In genomic region chr11:54806891-54807290, GRCm38 (mm10) we compare ENCODE assay signal across 21 mouse cellular contexts. TPM values are rescaled to one million over a fixed set of nuclear protein-coding genes. Genes with fewer than 3 reads are reported as not detected.
DNase-seq lines count a peak whose midpoint lies in the region; ATAC-seq lines count a peak whose summit lies in the region.
"Had no signal": no experiment of that assay in that cellular context is flagged by ENCODE, and none has a peak within 500 bp of the region (broad histone marks: within the 10 kb centered on the region; RNA-seq: fewer than 3 reads in every experiment).

No protein-coding gene starts in this region.

- H3K4me1 ChIP-seq in megakaryocyte, embryonic 14.5 days = peaks cover 54% of the 10 kb centered on the region
- H3K4me1 ChIP-seq: embryonic facial prominence, embryonic 13.5 days had no signal

- ATAC-seq in megakaryocyte, adult 5-6 weeks (ENCODE audit: poor library complexity, severe bottlenecking) = no peak
- ATAC-seq: forebrain, embryonic 16.5 days; hindbrain, embryonic 16.5 days had no signal

- H3K27ac ChIP-seq in macrophage = peak overlapping the region; percentile 89
- H3K27ac ChIP-seq: embryonic facial prominence, embryonic 13.5 days; forebrain, embryonic 12.5 days; hindbrain, embryonic 12.5 days had no signal

- DNase-seq in ES-CJ7 (ENCODE audit: low read depth, low spot score) = peak; percentile 51
- DNase-seq in R1 (ENCODE audit: low read depth, low spot score) = peak; percentile 81
- DNase-seq in layer of hippocampus, postnatal 36 days = no peak
- DNase-seq in left cerebral cortex, adult 11 months (ENCODE audit: low spot score) = no peak
- DNase-seq: adrenal gland, postnatal 14 days; cerebellum, adult 11 months; cerebellum, adult 8-10 months; cerebellum, postnatal 14 days; gastrocnemius, adult 2 months; gastrocnemius, postnatal 25 days; heart, postnatal 10 days; heart, postnatal 4 days; kidney, adult 18-20 months had no signal

- no peaks in the 10 kb centered on the region for H3K79me2 ChIP-seq in macrophage (ENCODE audit: inconsistent target)

- H3K27me3 ChIP-seq in megakaryocyte, embryonic 14.5 days (replicated peaks) = peaks cover 10% of the 10 kb centered on the region
- H3K27me3 ChIP-seq: embryonic facial prominence, embryonic 13.5 days; forebrain, embryonic 12.5 days; hindbrain, embryonic 12.5 days had no signal

- H3K9me3 ChIP-seq in megakaryocyte, embryonic 14.5 days = no peaks in the 10 kb centered on the region
- H3K9me3 ChIP-seq: embryonic facial prominence, embryonic 13.5 days; forebrain, embryonic 12.5 days; hindbrain, embryonic 12.5 days had no signal

- no peaks in the 10 kb centered on the region for H3K36me3 ChIP-seq in megakaryocyte, embryonic 14.5 days (replicated peaks; ENCODE audit: low read length)
- H3K36me3 ChIP-seq in macrophage (ENCODE audit: inconsistent target) = no peaks in the 10 kb centered on the region
- H3K36me3 ChIP-seq: embryonic facial prominence, embryonic 13.5 days; forebrain, embryonic 12.5 days; hindbrain, embryonic 12.5 days had no signal

- WGBS in macrophage (ENCODE audit: missing documents) = 95% methylated on average over 13 of the region's 28 CpGs

- H3K4me3 ChIP-seq in megakaryocyte, embryonic 14.5 days (replicated peaks) = peak overlapping the region; percentile 59
- no peak overlapping the region for H3K4me3 ChIP-seq in macrophage (ENCODE audit: inconsistent target)
- H3K4me3 ChIP-seq: embryonic facial prominence, embryonic 13.5 days; forebrain, embryonic 12.5 days; gastrocnemius, adult 2 months; hindbrain, embryonic 12.5 days had no signal

RNA-seq across cellular contexts. Expression of gene Cdc42se2, which starts 19.4 kb away (rescaled TPM):
- polyA plus RNA-seq in megakaryocyte, embryonic 14.5 days (2012; ENCODE audit: insufficient read depth, low replicate concordance) = 3.3 TPM in 1 of 2 replicates, not detected in the other
- 70.3 and 73.9 TPM in 2 replicates for total RNA-seq in megakaryocyte, adult 5-6 weeks (2015)
- 92.6 and 94.5 TPM in 2 replicates for total RNA-seq in megakaryocyte, adult 5-6 weeks (2017)
- total RNA-seq in macrophage (2018; cell fraction: chromatin; rRNA removed) = 100 to 1,000 TPM in 4 of 26 experiments, 10 to 100 TPM in 22; 50.1 to 117 (median 79.7) TPM
- total RNA-seq in macrophage (2018; cell fraction: cytosol; rRNA removed) = 100 to 1,000 TPM; 114 to 154 (median 137) TPM
- 100 to 1,000 TPM in 19 of 26 experiments, 10 to 100 TPM in 7; 83.4 to 166 (median 117) TPM for total RNA-seq in macrophage (2018; cell fraction: nucleus; rRNA removed)
- 72.7 to 141 TPM (median 127 TPM) in 3 replicates for polyA plus RNA-seq in macrophage (2018)
- 100 to 1,000 TPM; 141 to 144 TPM for total RNA-seq in layer of hippocampus, postnatal 36 days (2021)

RNA-seq across cellular contexts. Expression of gene Lyrm7, which starts 53.8 kb away (rescaled TPM):
- polyA plus RNA-seq in megakaryocyte, embryonic 14.5 days (2012; ENCODE audit: insufficient read depth, low replicate concordance) = 0.13 and 0.70 TPM in 2 replicates
- total RNA-seq in megakaryocyte, adult 5-6 weeks (2015) = 0.85 and 6.1 TPM in 2 replicates
- 5.3 and 14.8 TPM in 2 replicates for total RNA-seq in megakaryocyte, adult 5-6 weeks (2017)
- total RNA-seq in macrophage (2018; cell fraction: chromatin; rRNA removed) = 1 to 10 TPM in 17 of 26 experiments, under 1 TPM in 4, not detected in 5; 0.52 to 7.9 (median 2.6) TPM
- 1 to 10 TPM in 8 of 26 experiments, under 1 TPM in 18; 0.29 to 2.3 (median 0.84) TPM for total RNA-seq in macrophage (2018; cell fraction: cytosol; rRNA removed)
- 1 to 10 TPM in 14 of 26 experiments, under 1 TPM in 7, not detected in 5; 0.36 to 8.8 (median 1.4) TPM for total RNA-seq in macrophage (2018; cell fraction: nucleus; rRNA removed)
- polyA plus RNA-seq in macrophage (2018) = 0.29 to 3.3 TPM (median 1.0 TPM) in 3 replicates
- 10 to 100 TPM; 27.9 to 30.8 TPM for total RNA-seq in layer of hippocampus, postnatal 36 days (2021)

RNA-seq across cellular contexts. Expression of gene Hint1, which starts 59.3 kb away (rescaled TPM):
- 289 and 879 TPM in 2 replicates for polyA plus RNA-seq in megakaryocyte, embryonic 14.5 days (2012; ENCODE audit: insufficient read depth, low replicate concordance)
- total RNA-seq in megakaryocyte, adult 5-6 weeks (2015) = 370 and 459 TPM in 2 replicates
- 411 and 450 TPM in 2 replicates for total RNA-seq in megakaryocyte, adult 5-6 weeks (2017)
- 10 to 100 TPM in 23 of 26 experiments, 1 to 10 TPM in 3; 8.1 to 84.4 (median 24.2) TPM for total RNA-seq in macrophage (2018; cell fraction: chromatin; rRNA removed)
- 100 to 1,000 TPM; 354 to 532 (median 434) TPM for total RNA-seq in macrophage (2018; cell fraction: cytosol; rRNA removed)
- total RNA-seq in macrophage (2018; cell fraction: nucleus; rRNA removed) = 100 to 1,000 TPM in 15 of 26 experiments, 10 to 100 TPM in 11; 45.3 to 183 (median 105) TPM
- polyA plus RNA-seq in macrophage (2018) = 231 to 631 TPM (median 515 TPM) in 3 replicates
- 100 to 1,000 TPM; 264 to 281 TPM for total RNA-seq in layer of hippocampus, postnatal 36 days (2021)

Comparison
In these comparisons a context has a peak if more than half of its experiments do, and no peak if none do; other contexts are left out.
1. DNase-seq: peak in ES-CJ7 (single experiment) and R1 (single experiment); none in layer of hippocampus, postnatal 36 days (0 of 2) and left cerebral cortex, adult 11 months (single experiment).